Mouse (Mus musculus): ENCODE measurements around the gene Lancl3.
"Not testable (repeated sequence)": the region's sequence is repeated elsewhere in the genome, so short reads cannot be mapped to it uniquely, and the experiment has no call there.

Gene Lancl3

DNA sequence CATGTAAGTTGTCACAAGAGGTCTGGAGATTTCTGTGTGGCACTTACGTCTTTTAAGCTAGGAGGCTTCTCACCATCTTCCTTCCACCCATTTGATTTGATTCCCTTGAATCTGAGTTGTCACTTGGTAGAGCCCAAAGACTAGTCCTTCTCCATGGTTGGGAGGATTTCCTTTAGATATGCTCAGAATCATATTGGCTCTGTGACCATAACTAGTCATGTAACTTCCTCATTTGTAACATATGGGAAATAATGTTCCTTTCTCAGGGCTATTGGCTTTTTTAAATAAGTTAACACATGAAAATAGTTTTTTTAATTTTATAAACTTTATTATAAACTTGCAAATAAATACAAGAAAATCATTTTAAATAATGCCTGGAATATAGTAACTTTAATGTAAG, 59.6 kb downstream of the Lancl3 start:
- no peak for DNase-seq (ENCODE audit: low spot score)

GRCm38 (mm10) chrX:9271112-9271511, 71.4 kb downstream of the Lancl3 start:
- DNase-seq (ENCODE audit: low spot score), result no peak

- DNase-seq (ENCODE audit: low spot score), result no peak
Observed at GRCm38 (mm10) chrX:9271947-9272459, 72.3 kb downstream of the Lancl3 start.

DNA sequence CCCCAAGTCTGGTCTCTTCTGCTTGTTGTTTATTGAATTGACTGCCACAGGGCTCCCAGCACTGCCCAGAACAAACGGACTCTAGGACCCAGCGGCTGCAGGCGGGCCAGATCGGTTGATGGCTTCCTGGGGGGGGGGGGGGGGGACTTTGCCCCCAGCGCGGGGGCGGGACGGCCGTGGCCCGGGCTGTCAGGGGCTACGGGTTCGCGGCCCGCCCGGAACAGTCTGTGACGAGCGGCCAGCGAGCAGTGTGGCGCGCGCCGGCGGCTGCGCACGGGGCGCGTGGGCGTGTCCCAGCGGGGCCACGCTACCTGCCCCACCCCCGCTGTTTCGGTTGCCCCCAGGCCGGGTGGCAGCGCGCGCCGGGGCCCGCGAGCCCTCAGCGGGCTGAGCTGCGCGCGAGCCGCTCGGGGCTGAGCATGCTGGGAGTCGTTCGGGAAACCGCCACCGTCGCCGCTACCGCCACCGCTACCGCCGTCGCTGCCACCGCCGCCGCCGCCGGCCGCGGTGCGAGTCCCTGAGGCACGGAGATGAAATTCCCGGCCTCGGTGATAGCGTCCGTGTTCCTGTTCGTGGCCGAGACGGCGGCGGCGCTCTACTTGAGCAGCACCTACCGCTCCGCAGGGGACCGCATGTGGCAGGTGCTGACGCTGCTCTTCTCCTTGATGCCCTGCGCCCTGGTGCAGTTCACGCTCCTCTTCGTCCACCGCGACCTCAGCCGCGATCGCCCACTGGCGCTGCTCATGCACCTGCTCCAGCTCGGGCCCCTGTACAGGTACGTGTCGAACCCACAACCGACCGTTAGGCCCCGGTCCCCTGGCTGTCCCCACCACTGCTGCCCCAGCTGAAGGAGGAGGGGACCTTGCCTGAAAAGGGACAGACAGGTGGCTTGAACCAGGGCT, 73.0 kb downstream of the Lancl3 start, which contains the start of gene Xk:
Xk (plus strand) TSS at position 297 of the 902 bp plus-strand sequence.
- peak; percentile 61 for DNase-seq (ENCODE audit: low spot score)

- DNase-seq (ENCODE audit: low spot score), result no peak
Observed at GRCm38 (mm10) chrX:9273377-9274002, 73.8 kb downstream of the Lancl3 start.

GRCm38 (mm10) chrX:9274321-9274720, 74.6 kb downstream of the Lancl3 start:
- no peak for DNase-seq (ENCODE audit: low spot score)

DNA sequence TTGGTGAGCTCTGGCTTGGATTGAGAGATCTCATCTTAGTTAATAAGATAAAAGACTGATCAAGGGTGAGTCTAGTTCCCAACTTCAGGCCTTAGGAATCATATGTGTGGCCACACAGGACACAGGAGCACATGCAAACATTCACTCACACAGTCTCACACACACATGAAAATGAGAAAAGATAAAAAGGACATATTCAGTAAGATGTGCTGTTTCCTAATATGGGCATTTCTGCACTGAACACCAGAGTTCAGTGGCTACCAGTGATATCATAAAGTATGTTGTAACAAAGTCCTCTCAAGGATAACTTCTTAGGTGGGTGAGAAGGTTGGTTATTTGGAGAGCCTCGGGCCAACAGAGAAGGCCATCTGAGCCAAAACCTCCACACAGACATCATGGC, 83.8 kb downstream of the Lancl3 start, which contains the start of gene H2al1m:
H2al1m (plus strand) TSS at position 301 of the 400 bp plus-strand sequence.
- DNase-seq (ENCODE audit: low spot score), result not testable (repeated sequence)

GRCm38 (mm10) chrX:9293140-9293829, 93.6 kb downstream of the Lancl3 start:
- not testable (repeated sequence) for DNase-seq (ENCODE audit: low spot score)

GRCm38 (mm10) chrX:9298413-9298864, 98.7 kb downstream of the Lancl3 start:
- no peak for DNase-seq (ENCODE audit: low spot score)

DNA sequence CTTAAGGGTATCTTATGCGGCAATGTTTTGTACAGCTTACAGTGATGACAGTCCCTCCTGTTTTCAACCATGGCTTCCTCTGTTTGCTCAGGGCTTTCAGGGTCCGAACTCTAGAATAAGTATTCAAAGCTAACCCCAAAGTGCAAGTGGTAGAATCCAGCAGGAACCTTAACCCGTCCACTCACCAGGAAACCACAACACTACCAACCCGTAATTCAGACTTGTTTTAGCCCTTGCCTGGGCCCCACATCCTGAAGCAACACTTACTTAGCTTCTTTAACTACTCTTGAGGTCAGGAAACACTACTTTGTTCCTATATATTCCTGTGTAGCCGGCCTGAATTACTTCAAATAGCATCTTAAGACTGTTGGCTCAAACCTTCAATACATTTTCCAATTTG, 103.1 kb downstream of the Lancl3 start:
- DNase-seq (ENCODE audit: low spot score), result no peak

GRCm38 (mm10) chrX:9303455-9303854, 103.8 kb downstream of the Lancl3 start:
- DNase-seq (ENCODE audit: low spot score), result no peak

GRCm38 (mm10) chrX:9316457-9316856, 116.8 kb downstream of the Lancl3 start:
- not testable (repeated sequence) for DNase-seq (ENCODE audit: low spot score)

Data from yolk sac, embryonic 10.5 days (tissue).